Mouse (Mus musculus): ENCODE results near the gene Tbc1d2. TPM values are rescaled to one million over a fixed set of nuclear protein-coding genes. Genes with fewer than 3 reads are reported as not detected.
A peak's percentile ranks its signal among the peaks of the same experiment; 100 is the strongest.

The Tbc1d2 gene
- polyA plus RNA-seq, 1 experiment from 2014 or later, result 0.56 TPM

DNA sequence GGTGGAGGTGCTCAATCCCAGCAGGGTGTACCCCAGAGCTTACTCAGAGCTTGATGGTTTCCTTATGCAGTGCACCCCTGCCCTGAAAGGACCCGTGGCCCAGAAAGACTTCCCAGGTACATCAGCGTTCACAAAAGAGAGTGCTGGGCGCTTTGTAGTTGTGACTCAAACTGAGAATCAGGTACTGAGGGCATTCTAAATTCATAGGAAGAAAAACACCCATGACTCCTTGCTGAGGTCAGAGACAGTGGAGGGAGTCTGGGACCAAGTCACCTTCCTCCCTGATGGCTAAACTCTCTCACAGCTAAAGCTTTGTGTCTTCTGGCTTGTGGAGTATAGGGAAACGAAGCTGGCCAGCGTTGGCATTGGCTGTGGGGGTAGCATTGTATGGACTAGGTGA is 16.4 kb upstream of the Tbc1d2 start:
- WGBS (ENCODE audit: insufficient replicate concordance), result 56% methylated on average over 5 of the region's 5 CpGs
- no peaks in the 10 kb centered on the region for H3K27me3 ChIP-seq
- H3K4me1 ChIP-seq (replicated peaks), result peaks cover 23% of the 10 kb centered on the region

DNA sequence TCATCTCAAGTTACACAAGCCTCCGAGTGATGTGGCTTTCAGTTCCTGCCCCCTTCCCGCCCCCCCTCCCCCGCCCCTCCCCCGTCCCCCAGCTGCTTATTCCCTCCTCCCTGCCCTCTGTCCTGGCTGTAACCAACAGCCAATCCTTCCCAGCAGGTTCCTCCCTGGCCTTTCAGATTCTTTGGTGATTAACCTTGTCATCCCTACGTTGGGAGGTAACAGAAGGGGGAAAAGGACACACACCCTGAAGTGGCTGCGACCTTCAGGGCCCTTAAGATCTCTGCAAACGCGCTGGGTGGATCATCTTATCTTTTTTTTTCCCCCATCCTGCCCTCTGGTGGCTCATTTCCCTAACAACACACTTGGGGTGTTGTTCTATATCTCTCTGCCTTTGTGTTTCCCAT is 15.4 kb upstream of the Tbc1d2 start:
- H3K9me3 ChIP-seq (replicated peaks), result no peaks in the 10 kb centered on the region
- no peak overlapping the region for H3K4me3 ChIP-seq (replicated peaks)
- no peaks in the 10 kb centered on the region for H3K27me3 ChIP-seq
- H3K4me2 ChIP-seq, result no peak overlapping the region; the same call in 1 of the 2 replicates
- H3K27ac ChIP-seq, result no peak overlapping the region
- H3K4me1 ChIP-seq (replicated peaks), result peaks cover 23% of the 10 kb centered on the region
- no peak overlapping the region for H3K9ac ChIP-seq
- WGBS (ENCODE audit: insufficient replicate concordance), result under 1% methylated on average over 8 of the region's 8 CpGs
- ATAC-seq (ENCODE audit: low read depth) (no peak), DNase-seq (no peak)
- no peaks in the 10 kb centered on the region for H3K36me3 ChIP-seq

More for the DNA sequence above, 16.4 kb upstream of the Tbc1d2 start:
- Histone ChIP-seq H3K4me2 (no peak overlapping the region), H3K4me3 (replicated peaks) (no peak overlapping the region), H3K27ac (no peak overlapping the region), H3K36me3 (no peaks in the 10 kb centered on the region), H3K9me3 (replicated peaks) (no peaks in the 10 kb centered on the region), H3K9ac (no peak overlapping the region)
- no peak for ATAC-seq (ENCODE audit: low read depth)
- no peak for DNase-seq

DNA sequence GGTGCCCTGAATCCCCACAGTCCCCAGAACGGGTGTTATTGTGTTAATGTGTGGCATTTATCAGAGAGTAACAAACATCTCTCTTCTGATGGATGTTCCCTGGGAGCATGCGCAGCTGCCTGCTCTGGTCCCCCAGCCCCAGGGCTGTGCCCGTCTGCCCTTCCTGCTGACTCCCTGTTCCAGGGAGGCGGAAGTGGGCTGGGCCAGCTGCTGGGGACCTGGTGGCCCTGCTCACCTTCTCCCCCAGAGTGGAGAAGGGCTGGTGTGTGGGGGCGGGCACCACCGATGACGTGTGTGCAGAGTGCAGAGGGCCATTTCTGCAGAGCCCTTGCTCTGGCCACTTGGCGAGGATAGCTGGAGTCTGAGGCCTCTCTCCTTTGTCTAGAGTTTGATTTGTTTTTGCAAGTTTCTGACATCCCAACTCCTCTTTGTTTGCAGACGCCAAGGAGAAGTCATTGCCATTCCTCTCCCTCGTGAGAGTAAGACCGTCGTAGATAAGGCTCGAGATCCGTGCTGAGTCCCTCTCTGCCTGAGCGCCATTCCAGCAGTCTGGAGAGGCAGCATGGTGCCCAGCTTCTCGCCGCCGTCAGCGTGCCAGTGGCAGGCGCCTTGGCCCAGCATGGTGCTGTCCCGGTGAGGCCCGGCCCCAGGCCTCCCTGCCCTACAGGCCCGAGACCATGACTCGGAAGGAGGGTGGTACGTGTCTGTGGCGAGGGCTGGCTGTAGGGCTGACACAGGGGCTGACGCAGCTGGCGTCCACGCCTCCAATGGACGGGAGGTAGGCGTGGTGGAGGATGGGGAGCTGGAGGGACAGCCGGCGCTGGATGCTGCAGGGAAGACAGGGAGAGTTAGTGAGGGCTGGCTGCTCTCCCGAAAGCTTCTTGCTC is 14.4 kb upstream of the Tbc1d2 start:
- 8% methylated on average over 34 of the region's 34 CpGs for WGBS (ENCODE audit: insufficient replicate concordance)
- Histone ChIP-seq H3K9ac (peak overlapping the region; percentile 68), H3K4me3 (replicated peaks) (peak overlapping the region; percentile 49), H3K27ac (peak overlapping the region; percentile 29; the same call in 1 of the 2 replicates), H3K9me3 (replicated peaks) (no peaks in the 10 kb centered on the region), H3K27me3 (no peaks in the 10 kb centered on the region), H3K36me3 (no peaks in the 10 kb centered on the region), H3K4me1 (replicated peaks) (peaks cover 23% of the 10 kb centered on the region), H3K4me2 (peak overlapping the region; percentile 72)
- peak; percentile 78 for ATAC-seq (ENCODE audit: low read depth)
- DNase-seq, result peak; percentile 29

DNA sequence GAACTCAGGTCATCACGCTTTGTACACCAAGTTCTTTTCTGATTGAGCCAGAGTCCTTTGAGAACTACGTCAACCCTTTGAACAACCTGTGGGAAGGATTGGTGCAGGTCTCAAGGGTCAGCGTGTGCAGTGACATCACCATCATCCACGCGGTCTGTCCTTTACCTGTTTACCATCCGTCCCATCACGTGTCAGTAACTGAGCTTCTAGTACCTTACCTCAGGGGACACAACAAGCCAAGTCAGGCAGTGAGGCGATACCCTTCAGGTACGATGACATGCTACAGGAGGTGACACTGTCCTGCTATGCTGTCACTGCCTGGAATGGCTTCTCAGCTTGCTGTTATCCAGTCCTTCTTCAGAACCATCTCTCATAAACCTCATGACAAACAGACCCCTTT is 11.4 kb upstream of the Tbc1d2 start:
- Histone ChIP-seq H3K27ac (no peak overlapping the region), H3K9me3 (replicated peaks) (no peaks in the 10 kb centered on the region), H3K27me3 (no peaks in the 10 kb centered on the region), H3K4me3 (replicated peaks) (no peak overlapping the region), H3K4me2 (no peak overlapping the region), H3K36me3 (no peaks in the 10 kb centered on the region), H3K4me1 (replicated peaks) (peaks cover 23% of the 10 kb centered on the region), H3K9ac (no peak overlapping the region)
- WGBS (ENCODE audit: insufficient replicate concordance), result 61% methylated on average over 9 of the region's 9 CpGs
- no peak for ATAC-seq (ENCODE audit: low read depth)
- DNase-seq, result no peak

DNA sequence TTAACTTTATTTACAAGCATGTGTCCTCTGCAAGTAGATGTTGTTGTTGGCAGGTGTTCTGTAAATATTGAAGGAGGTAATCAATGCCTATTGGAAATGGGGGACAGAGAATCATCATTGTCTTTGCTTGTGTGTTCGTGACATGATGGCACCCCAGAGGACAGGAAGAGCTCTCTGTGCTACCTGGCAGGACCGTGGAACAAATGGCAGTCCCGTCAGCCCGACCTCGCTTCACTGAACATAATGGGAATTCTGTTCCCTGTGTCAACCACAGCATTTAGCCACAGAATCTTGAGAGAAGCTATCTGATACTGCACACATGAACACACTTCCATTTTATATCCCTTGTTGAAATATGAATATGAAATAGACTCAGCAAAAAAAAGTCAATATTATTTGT is 8.9 kb upstream of the Tbc1d2 start:
- no peak for DNase-seq
- no peak for ATAC-seq (ENCODE audit: low read depth)
- H3K9me3 ChIP-seq (replicated peaks), result no peaks in the 10 kb centered on the region
- no peak overlapping the region for H3K27ac ChIP-seq
- H3K9ac ChIP-seq, result no peak overlapping the region
- peaks cover 5% of the 10 kb centered on the region for H3K4me1 ChIP-seq (replicated peaks)
- peaks cover 7% of the 10 kb centered on the region for H3K27me3 ChIP-seq
- WGBS (ENCODE audit: insufficient replicate concordance), result 59% methylated on average over 5 of the region's 5 CpGs
- H3K36me3 ChIP-seq, result no peaks in the 10 kb centered on the region
- no peak overlapping the region for H3K4me2 ChIP-seq
- H3K4me3 ChIP-seq (replicated peaks), result no peak overlapping the region

DNA sequence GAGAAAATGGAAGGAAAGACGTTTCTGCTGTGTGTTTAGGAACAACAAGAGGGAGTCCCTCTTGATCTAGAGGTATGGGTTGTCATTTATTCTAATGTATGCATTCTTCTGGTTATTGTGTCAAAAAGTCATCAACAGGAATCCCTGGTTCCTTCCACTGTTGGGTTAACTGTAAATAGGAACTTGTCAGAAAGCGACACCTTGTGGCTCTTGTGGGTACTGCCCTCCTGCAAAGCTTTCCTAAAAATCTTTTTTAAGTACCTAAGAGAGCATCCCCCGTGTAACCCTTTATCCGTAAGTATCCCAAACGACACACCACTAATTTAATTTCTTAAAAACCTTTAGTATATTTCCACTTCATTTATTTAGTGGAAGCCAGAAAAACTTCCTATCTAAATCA is 7.1 kb upstream of the Tbc1d2 start:
- DNase-seq, result peak; percentile 39
- Histone ChIP-seq H3K9me3 (replicated peaks) (no peaks in the 10 kb centered on the region), H3K9ac (no peak overlapping the region), H3K36me3 (no peaks in the 10 kb centered on the region), H3K4me3 (replicated peaks) (no peak overlapping the region), H3K27me3 (peaks cover 16% of the 10 kb centered on the region), H3K4me1 (replicated peaks) (no peaks in the 10 kb centered on the region), H3K27ac (no peak overlapping the region), H3K4me2 (no peak overlapping the region)
- WGBS (ENCODE audit: insufficient replicate concordance), result 10% methylated on average over 5 of the region's 5 CpGs
- no peak for ATAC-seq (ENCODE audit: low read depth)

DNA sequence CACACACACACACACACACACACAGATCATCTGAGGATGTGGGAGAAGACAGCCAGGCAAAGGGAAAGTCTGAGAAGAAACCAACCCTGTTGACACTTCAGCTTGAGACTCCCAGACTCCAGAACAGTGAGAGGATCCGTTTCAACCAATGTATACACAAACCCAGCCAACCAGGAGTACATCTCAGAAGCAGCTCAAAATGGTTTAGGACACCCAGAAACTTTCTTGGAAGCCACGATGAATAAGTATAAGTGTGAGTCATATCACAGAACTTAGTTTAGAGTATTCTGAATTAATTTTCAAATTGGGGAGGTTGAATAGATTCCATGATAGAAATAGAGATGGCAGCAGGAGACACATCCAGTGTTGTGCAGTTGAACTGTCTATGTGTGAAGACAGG is 5.9 kb upstream of the Tbc1d2 start:
- ATAC-seq (ENCODE audit: low read depth) (no peak), DNase-seq (no peak)
- H3K4me1 ChIP-seq (replicated peaks), result peaks cover 2% of the 10 kb centered on the region; the same call in 1 of the 2 replicates
- H3K4me3 ChIP-seq (replicated peaks), result no peak overlapping the region
- H3K4me2 ChIP-seq, result no peak overlapping the region
- no peaks in the 10 kb centered on the region for H3K36me3 ChIP-seq
- 53% methylated on average over 2 of the region's 2 CpGs for WGBS (ENCODE audit: insufficient replicate concordance)
- peaks cover 28% of the 10 kb centered on the region for H3K27me3 ChIP-seq
- H3K9me3 ChIP-seq (replicated peaks), result no peaks in the 10 kb centered on the region
- no peak overlapping the region for H3K27ac ChIP-seq
- H3K9ac ChIP-seq, result no peak overlapping the region

DNA sequence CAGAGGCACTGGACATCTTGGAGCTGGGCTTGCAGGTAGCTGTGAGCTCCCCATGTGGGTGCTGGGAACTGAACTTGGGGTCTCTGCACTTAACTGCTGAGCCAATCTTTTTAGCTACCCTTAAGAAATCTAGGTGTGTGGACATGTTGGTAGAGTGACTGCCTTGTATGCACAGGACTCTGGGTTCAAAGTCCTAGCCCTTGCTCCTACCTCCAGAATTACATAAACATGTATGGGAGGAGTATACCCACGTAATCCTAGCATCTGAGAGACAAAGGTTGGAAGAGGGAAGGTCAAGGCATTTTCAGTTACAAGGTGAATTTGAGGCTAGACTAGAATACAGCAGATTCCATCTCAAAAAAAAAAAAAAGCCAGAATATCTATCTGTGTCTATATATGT is 5.3 kb upstream of the Tbc1d2 start:
- Histone ChIP-seq H3K4me3 (replicated peaks) (no peak overlapping the region), H3K27ac (no peak overlapping the region), H3K9me3 (replicated peaks) (no peaks in the 10 kb centered on the region), H3K9ac (no peak overlapping the region), H3K4me1 (replicated peaks) (peaks cover 7% of the 10 kb centered on the region; the same call in 1 of the 2 replicates), H3K27me3 (peaks cover 32% of the 10 kb centered on the region), H3K4me2 (no peak overlapping the region), H3K36me3 (no peaks in the 10 kb centered on the region)
- no peak for DNase-seq
- no peak for ATAC-seq (ENCODE audit: low read depth)
- WGBS (ENCODE audit: insufficient replicate concordance), result 50% methylated on average over 1 of the region's 1 CpGs

DNA sequence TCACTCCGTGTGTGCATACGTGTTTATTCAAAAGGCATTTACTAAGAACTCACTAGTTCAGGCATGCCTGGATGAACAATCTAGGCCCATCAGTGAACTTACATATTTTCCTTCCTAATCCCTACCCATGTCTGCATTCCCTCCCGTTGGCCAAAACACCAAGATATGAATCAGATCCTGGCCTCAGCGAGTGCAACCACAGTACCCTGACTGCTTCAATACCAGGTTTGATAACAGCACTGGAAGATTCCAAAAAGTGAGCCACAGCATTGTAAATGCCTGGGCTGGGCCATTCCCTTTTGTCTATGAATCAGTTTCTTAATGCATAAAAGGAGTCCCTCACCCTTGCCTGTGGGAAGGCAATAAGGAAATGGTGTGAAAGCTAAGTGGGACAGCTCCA is 848 bp downstream of the Tbc1d2 start:
- peaks cover 48% of the 10 kb centered on the region for H3K27me3 ChIP-seq

DNA sequence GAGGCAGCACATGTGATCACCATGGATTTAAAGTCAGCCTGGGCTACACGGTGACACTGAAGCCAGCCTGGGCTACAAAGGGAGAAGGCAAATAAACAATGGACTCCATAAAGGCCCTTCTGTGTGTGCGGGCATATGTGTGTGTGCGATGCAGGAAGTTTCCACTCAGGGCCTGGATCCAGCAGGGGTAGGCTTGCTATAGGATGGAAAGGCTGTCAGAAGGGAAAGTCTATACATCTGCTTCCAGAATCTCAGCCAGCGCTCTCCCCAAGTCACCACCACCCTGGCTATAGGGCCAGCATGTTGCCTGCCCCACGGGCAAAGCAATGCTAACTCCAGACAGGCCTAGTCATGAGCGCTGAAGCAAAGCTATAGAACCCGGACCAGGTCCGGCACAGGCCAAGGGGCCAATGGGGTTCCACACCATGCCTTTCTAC is 6.3 kb downstream of the Tbc1d2 start:
- Histone ChIP-seq H3K9me3 (replicated peaks) (no peaks in the 10 kb centered on the region), H3K4me2 (no peak overlapping the region), H3K27ac (no peak overlapping the region), H3K4me1 (replicated peaks) (no peaks in the 10 kb centered on the region), H3K36me3 (no peaks in the 10 kb centered on the region), H3K9ac (no peak overlapping the region), H3K4me3 (replicated peaks) (no peak overlapping the region), H3K27me3 (peaks cover 8% of the 10 kb centered on the region)
- no peak for ATAC-seq (ENCODE audit: low read depth)
- 62% methylated on average over 8 of the region's 8 CpGs for WGBS (ENCODE audit: insufficient replicate concordance)
- DNase-seq, result no peak

More for the DNA sequence above, 848 bp downstream of the Tbc1d2 start:
- Histone ChIP-seq H3K4me1 (replicated peaks) (peaks cover 17% of the 10 kb centered on the region), H3K4me3 (replicated peaks) (peak overlapping the region; percentile 68), H3K9ac (peak overlapping the region; percentile 69; the same call in 1 of the 2 replicates), H3K4me2 (peak overlapping the region; percentile 95), H3K27ac (no peak overlapping the region), H3K36me3 (no peaks in the 10 kb centered on the region), H3K9me3 (replicated peaks) (no peaks in the 10 kb centered on the region)
- DNase-seq (no peak), ATAC-seq (ENCODE audit: low read depth) (no peak)
- WGBS (ENCODE audit: insufficient replicate concordance), result 40% methylated on average over 4 of the region's 4 CpGs

DNA sequence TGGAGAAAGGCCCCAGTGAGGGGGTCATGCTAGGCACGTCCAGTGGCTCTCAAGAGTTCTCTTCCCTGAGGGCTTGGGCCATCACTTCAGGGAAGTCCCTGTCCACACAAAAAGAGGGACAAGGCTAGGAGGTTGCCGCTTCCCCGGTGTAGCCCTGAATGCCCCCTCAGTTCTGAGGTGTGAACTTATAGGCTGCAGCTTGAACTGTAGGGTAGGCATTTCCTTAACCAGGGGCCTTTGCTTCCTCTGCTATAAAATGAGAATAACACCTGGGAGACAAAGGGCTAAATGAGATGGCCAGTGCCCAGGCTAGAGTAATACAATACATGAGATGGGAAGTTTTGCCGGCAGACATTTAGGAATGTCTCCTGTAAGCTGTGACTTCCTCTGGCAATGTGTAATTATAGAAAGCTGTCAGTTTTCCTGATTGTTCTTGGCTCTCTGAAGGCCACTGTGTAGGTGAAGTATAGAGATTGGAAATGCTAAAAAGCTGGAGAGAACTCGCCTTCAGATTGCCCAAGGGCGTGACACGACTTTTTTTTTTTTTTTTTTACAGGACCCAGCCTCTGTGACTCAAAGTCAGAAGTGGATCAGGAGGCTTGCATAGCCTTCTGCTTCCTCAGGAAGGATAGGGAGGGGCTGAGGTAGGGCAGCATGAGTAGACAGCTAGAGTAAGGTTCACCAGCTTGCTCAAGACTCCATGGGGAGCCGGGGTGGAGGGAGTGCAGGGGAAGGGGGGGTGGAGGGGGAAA is 6.9 kb downstream of the Tbc1d2 start:
- DNase-seq, result no peak
- Histone ChIP-seq H3K27me3 (peaks cover 2% of the 10 kb centered on the region), H3K9ac (no peak overlapping the region), H3K4me2 (no peak overlapping the region), H3K4me3 (replicated peaks) (no peak overlapping the region), H3K4me1 (replicated peaks) (no peaks in the 10 kb centered on the region), H3K36me3 (no peaks in the 10 kb centered on the region), H3K9me3 (replicated peaks) (no peaks in the 10 kb centered on the region), H3K27ac (no peak overlapping the region; the same call in 1 of the 2 replicates)
- ATAC-seq (ENCODE audit: low read depth), result peak; percentile 62
- WGBS (ENCODE audit: insufficient replicate concordance), result 41% methylated on average over 8 of the region's 8 CpGs
